Mouse (Mus musculus) midbrain, embryonic 14.5 days (tissue): ENCODE data around the gene Tusc2. TPM values are rescaled to one million over a fixed set of nuclear protein-coding genes. Genes with fewer than 3 reads are reported as not detected.
A peak's percentile ranks its signal among the peaks of the same experiment; 100 is the strongest.

Experiments
- ATAC-seq: fragments of 200-750 bp; cut with Nextera tagmentation; 2 replicates; pipeline ENCODE4 v1.8.0; 2017; ENCODE audit warnings: moderate number of reproducible peaks, moderate library complexity; ENCODE audit not compliant: low FRiP score, low TSS enrichment
- DNase-seq: peaks from one replicate; pipeline ENCODE4 v3.0.0-alpha.2; 2015
- H3K27ac ChIP-seq: fragments of 300-500 bp; sonication (generic); replicated peaks from 2 replicates; pipeline ENCODE4 v1.5.1; 2014; ENCODE audit warnings: mild to moderate bottlenecking, low read depth, low read length, moderate library complexity
- H3K27me3 ChIP-seq: fragments of 300-500 bp; sonication (generic); 2 replicates; pipeline ENCODE4 v1.6.1; 2014; ENCODE audit warnings: low read length, control low read depth, mixed read lengths; ENCODE audit not compliant: control insufficient read depth, insufficient read depth
- H3K36me3 ChIP-seq: fragments of 300-500 bp; sonication (generic); 2 replicates; pipeline ENCODE4 v1.6.1; 2014; ENCODE audit warnings: low read length, control low read depth; ENCODE audit not compliant: control insufficient read depth, insufficient read depth
- H3K4me1 ChIP-seq: fragments of 300-500 bp; sonication (generic); 2 replicates; pipeline ENCODE4 v1.6.1; 2014; ENCODE audit warnings: mild to moderate bottlenecking, antibody characterized with exemption, low read length, control low read depth; ENCODE audit not compliant: control insufficient read depth, insufficient read depth
- H3K4me2 ChIP-seq: fragments of 300-500 bp; sonication (generic); 2 replicates; pipeline ENCODE4 v1.6.1; 2014; ENCODE audit warnings: mild to moderate bottlenecking, low read length, moderate library complexity
- H3K4me3 ChIP-seq: fragments of 300-500 bp; sonication (generic); replicated peaks from 2 replicates; pipeline ENCODE4 v1.5.1; 2014; ENCODE audit warnings: low read depth, low read length
- H3K9ac ChIP-seq: fragments of 300-500 bp; sonication (generic); replicated peaks from 2 replicates; pipeline ENCODE4 v1.6.1; 2014; ENCODE audit warnings: mild to moderate bottlenecking, low read length, moderate library complexity
- H3K9me3 ChIP-seq: fragments of 300-500 bp; sonication (generic); 2 replicates; pipeline ENCODE4 v1.6.1; 2016; ENCODE audit warnings: low read length, control low read depth, mixed read lengths; ENCODE audit not compliant: control insufficient read depth
- WGBS: fragments of 180-500 bp; shearing (Covaris S2); extraction: QIAGEN DNeasy Blood & Tissue Kit; methylation state at CpG from one replicate; pipeline ENCODE4 v1.1.7; 2014; 5-methylcytosine and 5-hydroxymethylcytosine counted together
- polyA plus RNA-seq: library from polyadenylated mRNA; unstranded; fragments of >200 nt; fragmentation: Nextera tagmentation; extraction: Ambion mirVana; gene quantifications from 2 replicates; pipeline ENCODE4 v1.2.1, GENCODE M21; 2014

Tusc2 gene
- polyA plus RNA-seq, 1 experiment from 2014 or later = 120 TPM

DNA sequence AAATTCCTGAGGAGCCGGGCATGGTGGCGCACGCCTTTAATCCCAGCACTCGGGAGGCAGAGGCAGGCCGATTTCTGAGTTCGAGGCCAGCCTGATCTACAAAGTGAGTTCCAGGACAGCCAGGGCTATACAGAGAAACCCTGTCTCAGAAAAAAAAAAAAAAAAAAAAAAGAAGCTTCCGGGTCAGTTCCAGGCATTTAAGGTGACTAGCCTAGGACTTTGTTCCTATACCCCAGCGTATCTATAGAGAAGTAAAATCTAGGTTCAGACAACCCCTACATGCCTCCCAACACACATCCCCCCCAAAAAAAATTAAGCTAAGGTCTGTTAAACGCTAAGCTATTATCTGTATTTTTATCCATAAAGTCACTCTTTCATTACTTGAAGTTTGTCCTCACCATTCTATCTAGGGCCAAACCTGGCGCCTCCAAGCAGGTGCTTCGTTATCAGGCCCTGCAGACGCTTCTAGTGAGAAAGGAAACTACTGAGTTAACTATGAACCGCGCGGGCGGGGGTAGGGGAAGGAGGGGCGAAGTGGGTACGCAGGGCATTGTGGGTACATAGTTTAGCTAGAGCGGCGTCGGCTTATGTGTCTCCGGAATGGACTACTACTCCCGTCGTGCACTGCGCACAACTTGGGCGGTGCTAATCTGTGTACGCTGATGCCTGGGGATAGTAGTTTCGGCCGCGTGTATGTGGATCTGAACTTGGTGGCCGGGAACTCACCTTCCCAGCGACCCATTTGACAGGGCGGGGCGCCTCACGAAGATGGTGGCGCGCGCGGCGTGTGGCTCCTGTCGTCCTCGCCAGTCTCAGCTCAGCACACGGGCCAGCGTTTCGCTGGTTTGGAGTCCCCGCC, 24.1 kb downstream of the Tusc2 start, which contains the start of gene Ifrd2:
Ifrd2 (plus strand) TSS at position 669 of the 859 bp plus-strand sequence.
- Histone ChIP-seq H3K4me3 (peak within 1 kb of the TSS; percentile 65), H3K27me3 (no peaks in the 10 kb centered on the region), H3K4me2 (peak within 1 kb of the TSS; percentile 89), H3K36me3 (peaks cover 36% of the 10 kb centered on the region), H3K27ac (no peak within 1 kb of the TSS), H3K9ac (peak within 1 kb of the TSS; percentile 54), H3K9me3 (no peaks in the 10 kb centered on the region), H3K4me1 (peaks cover 9% of the 10 kb centered on the region)
- peak; percentile 99 for DNase-seq
- 14% methylated on average over 46 of the region's 46 CpGs for WGBS
- peak; percentile 97 for ATAC-seq

DNA sequence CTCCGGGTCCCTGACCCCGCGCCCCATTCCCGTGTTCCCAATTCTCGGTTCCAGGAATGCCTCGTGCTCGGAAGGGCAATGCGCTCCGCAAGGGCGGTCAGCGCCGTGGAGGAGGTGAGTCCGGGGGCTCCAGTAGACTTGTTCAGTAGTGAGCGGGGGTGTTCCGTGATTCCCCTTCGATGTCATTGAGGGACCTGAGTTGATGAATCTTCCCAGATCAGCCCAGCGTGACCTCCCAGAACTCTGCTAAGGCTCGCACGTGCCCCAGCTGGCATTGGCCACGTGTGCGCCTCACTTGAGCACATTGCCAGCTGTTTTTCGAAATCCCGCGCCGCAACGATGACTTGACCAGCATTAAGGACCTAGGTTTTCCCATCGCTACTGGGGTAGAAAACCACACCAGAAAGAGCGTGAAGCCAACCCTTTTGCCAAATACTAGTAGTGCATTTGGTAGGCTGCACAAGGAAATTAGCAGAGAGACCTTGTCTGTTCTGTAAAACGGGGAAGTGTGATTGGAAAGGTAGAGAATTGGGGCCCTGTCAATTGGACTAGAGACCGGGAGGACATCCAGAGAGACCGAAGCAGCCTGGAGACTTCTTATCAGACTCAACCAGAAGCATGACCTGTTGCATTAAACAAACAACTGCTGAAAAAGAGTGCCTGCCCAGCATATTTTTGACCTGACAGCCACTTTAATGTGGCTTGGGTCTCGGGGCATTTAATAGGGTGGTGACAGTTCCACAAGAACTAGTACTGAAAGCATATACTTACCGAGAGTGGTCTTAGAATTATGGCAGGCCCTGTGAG, 25.0 kb downstream of the Tusc2 start:
- WGBS = 6% methylated on average over 33 of the region's 33 CpGs
- no peak overlapping the region for H3K27ac ChIP-seq
- no peaks in the 10 kb centered on the region for H3K9me3 ChIP-seq
- H3K4me3 ChIP-seq = peak overlapping the region; percentile 65
- ATAC-seq (peak; percentile 19; the same call in 1 of the 2 replicates), DNase-seq (peak; percentile 56)
- peaks cover 41% of the 10 kb centered on the region for H3K36me3 ChIP-seq
- H3K4me1 ChIP-seq = peaks cover 9% of the 10 kb centered on the region
- H3K27me3 ChIP-seq = no peaks in the 10 kb centered on the region
- peak overlapping the region; percentile 54 for H3K9ac ChIP-seq
- H3K4me2 ChIP-seq = peak overlapping the region; percentile 89

DNA sequence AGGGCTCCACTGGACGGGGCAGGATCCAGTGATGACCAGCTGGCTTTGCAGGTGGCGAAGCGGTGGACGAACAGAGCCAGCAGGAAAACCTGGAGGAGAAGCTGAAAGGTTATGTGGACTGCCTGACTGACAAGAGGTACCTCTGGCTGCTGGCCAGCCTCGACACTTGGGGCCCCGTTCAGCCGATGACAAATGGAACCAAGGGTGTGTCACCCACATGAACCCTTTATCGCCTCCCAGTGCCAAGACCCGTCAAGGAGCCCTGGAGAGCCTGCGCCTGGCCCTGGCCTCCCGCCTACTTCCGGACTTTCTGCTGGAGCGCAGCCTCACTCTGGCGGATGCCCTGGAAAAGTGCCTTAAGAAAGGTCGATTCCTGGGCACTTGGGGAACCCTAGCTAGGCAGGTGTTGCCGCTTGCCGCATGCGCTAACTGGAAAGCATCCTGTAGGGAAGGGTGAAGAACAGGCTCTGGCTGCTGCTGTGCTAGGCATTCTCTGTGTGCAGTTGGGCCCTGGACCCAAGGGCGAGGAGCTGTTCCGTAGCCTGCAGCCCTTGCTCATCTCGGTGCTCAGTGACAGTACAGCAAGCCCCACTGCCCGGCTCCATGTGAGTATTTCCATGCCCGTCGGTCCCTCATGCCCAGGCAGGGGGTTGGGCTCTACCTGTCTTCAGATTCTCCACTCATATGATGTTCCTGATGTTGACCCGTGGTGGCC, 27.2 kb downstream of the Tusc2 start:
- H3K9me3 ChIP-seq = no peaks in the 10 kb centered on the region
- peaks cover 9% of the 10 kb centered on the region for H3K4me1 ChIP-seq
- 91% methylated on average over 25 of the region's 25 CpGs for WGBS
- H3K4me3 ChIP-seq = no peak overlapping the region
- no peaks in the 10 kb centered on the region for H3K27me3 ChIP-seq
- ATAC-seq (no peak), DNase-seq (no peak)
- H3K4me2 ChIP-seq = no peak overlapping the region
- H3K36me3 ChIP-seq = peaks cover 42% of the 10 kb centered on the region
- no peak overlapping the region for H3K27ac ChIP-seq
- H3K9ac ChIP-seq = no peak overlapping the region

DNA sequence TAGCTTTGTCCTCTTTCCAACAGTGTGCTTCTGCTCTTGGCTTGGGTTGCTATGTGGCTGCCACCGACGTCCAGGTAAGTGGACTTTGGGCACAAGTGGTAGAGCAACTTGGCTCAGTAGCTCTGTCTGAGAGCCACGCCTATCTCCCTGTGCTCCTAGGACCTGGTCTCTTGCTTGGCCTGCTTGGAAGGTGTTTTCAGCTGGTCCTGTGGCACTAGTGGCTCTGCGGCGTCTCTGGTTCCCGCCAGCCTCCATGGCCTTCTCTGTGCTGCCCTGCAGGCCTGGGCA, 27.7 kb downstream of the Tusc2 start:
- Histone ChIP-seq H3K27ac (no peak overlapping the region), H3K27me3 (no peaks in the 10 kb centered on the region), H3K4me1 (peaks cover 9% of the 10 kb centered on the region), H3K4me2 (no peak overlapping the region), H3K9ac (no peak overlapping the region), H3K9me3 (no peaks in the 10 kb centered on the region), H3K36me3 (peaks cover 42% of the 10 kb centered on the region), H3K4me3 (no peak overlapping the region)
- ATAC-seq = no peak
- no peak for DNase-seq
- 95% methylated on average over 6 of the region's 6 CpGs for WGBS

DNA sequence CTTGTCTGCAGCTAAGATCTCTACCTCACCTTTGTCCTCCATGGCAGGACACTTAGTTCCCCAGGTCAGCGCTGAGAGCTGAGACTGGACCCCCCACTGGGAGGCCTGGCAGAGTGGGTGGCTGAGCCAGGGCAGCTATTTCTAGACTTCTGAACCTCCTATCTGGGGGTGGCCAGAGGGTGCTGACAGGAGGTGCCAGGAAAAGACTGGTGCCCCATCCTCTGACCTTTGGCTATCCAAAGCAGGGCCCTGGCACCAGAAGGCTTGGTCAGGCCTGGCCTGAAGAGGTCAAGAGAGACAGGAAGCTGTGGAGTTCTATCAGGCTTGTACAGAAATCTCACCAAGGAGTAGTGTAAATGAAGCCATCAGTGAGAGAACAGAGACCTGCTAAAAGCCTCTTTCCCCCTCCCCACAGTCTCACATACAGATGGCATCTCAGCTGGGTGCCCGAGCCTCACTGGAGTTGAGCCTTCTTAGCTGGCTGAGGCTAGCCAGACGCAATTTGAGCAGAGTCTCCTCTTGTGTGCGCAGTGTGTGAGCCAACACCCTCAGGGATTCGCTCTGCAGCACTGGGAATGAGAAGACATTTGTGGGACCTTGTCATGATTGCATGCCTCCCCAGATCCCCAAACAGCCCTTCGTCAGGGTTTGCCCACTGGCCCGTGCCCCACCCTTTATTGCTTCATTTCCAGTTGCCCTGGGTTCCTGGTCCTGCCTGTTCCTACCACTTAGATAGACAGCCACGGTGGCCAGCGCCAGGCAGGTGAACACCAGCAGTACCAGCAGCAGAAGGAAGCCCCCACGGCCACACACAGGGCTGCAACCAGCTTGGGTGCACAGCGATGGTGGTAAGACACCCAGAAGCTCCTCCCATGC, 30.3 kb downstream of the Tusc2 start:
- Histone ChIP-seq H3K9ac (no peak overlapping the region), H3K4me2 (no peak overlapping the region), H3K36me3 (peaks cover 42% of the 10 kb centered on the region), H3K27ac (no peak overlapping the region), H3K4me3 (no peak overlapping the region), H3K27me3 (no peaks in the 10 kb centered on the region), H3K4me1 (peaks cover 4% of the 10 kb centered on the region), H3K9me3 (no peaks in the 10 kb centered on the region)
- ATAC-seq = no peak
- DNase-seq = no peak
- 83% methylated on average over 11 of the region's 11 CpGs for WGBS

DNA sequence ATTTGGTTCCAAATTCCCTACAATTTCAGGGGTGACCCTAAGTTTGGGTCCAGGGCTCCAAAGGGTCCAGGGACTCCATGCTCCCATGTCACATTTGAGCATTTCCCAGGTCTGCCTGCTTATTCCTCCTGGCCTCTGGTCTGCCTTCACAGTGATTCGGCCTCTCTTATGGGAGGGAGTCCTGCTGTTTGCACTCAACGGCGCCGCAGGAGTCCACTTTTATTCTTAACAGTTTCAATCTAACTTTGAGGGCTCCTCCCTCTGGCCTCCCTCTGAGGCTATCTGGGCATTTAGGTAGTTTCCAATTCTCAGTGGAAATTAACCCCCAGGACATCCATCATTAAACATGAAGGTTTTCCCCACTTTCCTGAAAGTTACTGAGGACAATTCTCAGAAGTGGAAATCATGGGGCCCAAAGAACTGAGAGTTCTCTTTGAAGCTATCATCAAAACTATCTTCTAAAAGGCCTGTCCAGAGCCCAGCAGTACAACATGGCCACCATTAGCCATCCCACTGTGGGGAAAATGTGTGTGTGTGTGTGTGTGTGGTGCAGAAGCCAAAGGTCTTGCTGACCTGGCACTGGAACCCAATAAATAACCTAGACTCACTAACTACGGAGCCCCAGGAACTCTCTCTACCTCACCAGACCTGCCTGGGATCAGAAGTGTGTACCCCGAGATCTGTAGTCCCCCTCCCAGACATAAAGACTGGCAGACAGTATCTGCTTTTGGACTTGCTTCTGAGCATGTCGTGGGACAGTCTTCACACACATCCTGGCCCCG, 31.4 kb downstream of the Tusc2 start:
- 79% methylated on average over 8 of the region's 8 CpGs for WGBS
- DNase-seq = no peak
- H3K4me1 ChIP-seq = no peaks in the 10 kb centered on the region
- no peaks in the 10 kb centered on the region for H3K9me3 ChIP-seq
- no peak overlapping the region for H3K27ac ChIP-seq
- no peak overlapping the region for H3K9ac ChIP-seq
- no peak overlapping the region for H3K4me3 ChIP-seq
- peaks cover 42% of the 10 kb centered on the region for H3K36me3 ChIP-seq
- no peaks in the 10 kb centered on the region for H3K27me3 ChIP-seq
- ATAC-seq = no peak
- H3K4me2 ChIP-seq = no peak overlapping the region

DNA sequence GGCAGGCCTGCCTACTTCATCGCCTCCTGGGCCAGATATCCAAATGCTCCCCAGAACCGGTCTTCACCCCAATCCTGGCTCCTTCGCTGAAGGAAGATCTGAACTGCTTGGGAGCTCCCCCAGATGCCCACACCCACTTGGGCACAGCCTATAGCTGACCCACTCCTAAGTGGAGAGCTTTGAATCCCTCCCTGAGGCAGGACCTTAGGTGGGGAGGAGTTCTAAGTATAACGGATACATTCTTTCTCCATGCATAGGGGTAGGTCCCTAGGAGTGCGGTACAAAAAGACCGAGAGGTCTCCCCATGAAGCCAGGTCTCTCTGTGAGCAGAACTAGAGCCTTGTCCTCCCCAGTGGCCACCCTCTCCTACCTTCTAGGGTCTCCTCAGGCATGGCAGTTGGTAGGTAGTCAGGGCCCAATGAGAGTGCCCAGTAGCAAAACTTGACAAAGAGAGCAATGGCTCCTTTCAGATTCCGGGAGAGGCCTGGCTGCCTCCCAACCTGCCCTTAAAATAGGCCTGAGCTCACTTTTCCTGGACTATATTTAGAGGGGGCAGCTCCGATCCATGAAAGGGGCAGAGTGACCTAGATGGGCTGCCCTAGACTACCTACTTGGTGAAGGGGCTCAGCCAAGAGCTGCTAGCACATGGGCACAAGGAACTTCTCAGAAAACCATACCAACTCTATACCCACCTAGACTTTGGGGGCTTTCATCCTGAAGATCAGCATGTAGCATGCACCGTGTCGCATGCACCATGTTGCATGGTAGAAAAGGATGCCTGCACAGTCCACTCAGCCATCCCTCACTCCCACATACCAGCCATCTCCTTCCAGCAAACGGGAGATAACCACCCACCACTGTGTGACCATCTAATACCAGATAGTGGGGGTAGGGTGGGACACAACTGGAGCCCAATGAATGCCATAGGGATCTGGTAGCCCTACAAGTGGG, 33.8 kb downstream of the Tusc2 start:
- Histone ChIP-seq H3K4me1 (no peaks in the 10 kb centered on the region), H3K27ac (no peak overlapping the region), H3K27me3 (no peaks in the 10 kb centered on the region), H3K4me3 (no peak overlapping the region), H3K9ac (no peak overlapping the region), H3K36me3 (peaks cover 20% of the 10 kb centered on the region), H3K9me3 (no peaks in the 10 kb centered on the region), H3K4me2 (no peak overlapping the region)
- 90% methylated on average over 11 of the region's 11 CpGs for WGBS
- no peak for DNase-seq
- ATAC-seq = no peak
